Mouse (Mus musculus): ENCODE results near the gene Unc93a. TPM values are rescaled to one million over a fixed set of nuclear protein-coding genes. Genes with fewer than 3 reads are reported as not detected.
"Not testable (repeated sequence)": the region's sequence is repeated elsewhere in the genome, so short reads cannot be mapped to it uniquely, and the experiment has no call there.

Gene Unc93a
- polyA plus RNA-seq, 1 experiment from 2014 or later, result not detected

DNA sequence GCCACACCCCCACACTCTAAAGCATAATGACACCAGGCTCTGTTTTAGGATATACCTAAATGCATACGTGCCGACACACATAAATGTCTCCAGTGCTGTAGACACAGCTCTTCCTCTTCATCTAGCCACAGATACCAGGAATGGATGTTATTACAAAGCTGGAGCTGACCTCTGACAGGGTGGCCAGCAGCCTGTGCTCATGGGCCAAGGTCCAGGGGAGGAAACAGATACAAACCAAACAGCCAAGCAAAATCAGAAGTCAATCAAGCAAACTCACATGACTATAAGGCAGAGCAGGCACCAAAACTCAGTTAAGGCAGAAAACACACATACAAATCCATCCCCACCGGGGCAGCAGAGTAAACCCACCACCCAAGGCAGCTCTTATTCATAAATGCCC, 2.3 kb downstream of the Unc93a start:
- no CpG with 5 or more reads among the region's 3 CpGs for WGBS
- H3K27ac ChIP-seq; ATAC-seq (ENCODE audit: low FRiP score, low read depth): not testable (repeated sequence)

DNA sequence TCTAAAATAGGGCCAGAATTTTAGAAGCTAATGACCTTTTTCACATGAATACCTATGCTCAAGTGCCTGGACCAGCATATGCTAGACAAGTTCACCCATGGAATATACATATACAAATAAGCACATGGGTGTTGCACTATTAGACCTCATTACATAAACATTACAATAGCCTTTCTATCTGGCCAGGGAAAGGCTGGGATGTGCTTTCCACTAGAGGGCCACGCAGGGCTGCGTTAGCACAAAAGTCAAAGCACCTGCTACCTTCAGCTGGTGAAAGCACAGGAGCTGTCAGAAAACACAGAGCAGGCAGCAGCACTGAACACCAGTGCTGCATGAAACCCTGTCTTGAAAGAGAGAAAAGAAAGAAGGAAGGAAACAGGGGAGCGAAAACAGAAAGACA, 7.4 kb downstream of the Unc93a start:
- not testable (repeated sequence) for H3K27ac ChIP-seq

More for the DNA sequence above, 2.3 kb downstream of the Unc93a start:
- not testable (repeated sequence) for H3K9me3 ChIP-seq; H3K4me2 ChIP-seq (replicated peaks); H3K36me3 ChIP-seq; H3K4me1 ChIP-seq; H3K27me3 ChIP-seq (replicated peaks); H3K9ac ChIP-seq; H3K4me3 ChIP-seq

DNA sequence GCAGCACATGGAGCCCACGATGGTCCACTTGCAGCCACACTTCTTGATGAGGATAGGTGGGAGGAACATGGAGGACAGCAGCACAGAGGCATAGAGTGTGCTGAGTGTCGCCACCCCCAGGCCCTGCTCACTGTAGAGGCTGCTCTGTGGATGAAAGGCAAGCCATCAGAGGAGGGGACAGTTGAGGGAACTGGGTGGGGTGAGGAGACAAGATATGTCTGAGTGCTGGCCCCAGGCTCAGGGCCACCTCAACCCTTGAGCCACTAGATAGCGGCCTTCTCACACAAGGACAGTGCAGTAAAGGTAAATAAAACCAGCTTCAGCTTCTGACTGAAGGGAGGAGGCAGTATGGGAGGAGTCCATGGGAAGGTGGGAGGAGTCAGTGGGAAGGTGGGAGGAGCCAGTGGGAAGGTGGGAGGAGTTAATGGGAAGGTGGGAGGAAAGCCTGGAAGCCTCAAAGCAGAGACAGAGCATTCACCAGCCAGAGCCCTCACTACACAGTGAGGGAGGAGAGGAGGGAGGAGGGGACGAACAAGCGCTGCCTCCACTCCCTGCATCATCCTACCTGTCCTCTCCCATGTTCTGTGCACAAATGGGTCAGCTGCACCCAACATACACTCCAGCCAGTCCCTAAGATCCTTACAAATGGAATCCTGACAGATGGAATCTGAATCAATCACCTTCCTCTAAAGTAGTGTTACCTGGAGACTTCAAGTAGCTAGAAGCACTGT, 8.1 kb downstream of the Unc93a start:
- not testable (repeated sequence) for H3K36me3 ChIP-seq; H3K4me2 ChIP-seq (replicated peaks); H3K27ac ChIP-seq; H3K9ac ChIP-seq; H3K9me3 ChIP-seq; H3K4me1 ChIP-seq; H3K4me3 ChIP-seq; H3K27me3 ChIP-seq (replicated peaks)
- 67% methylated on average over 1 of the region's 5 CpGs for WGBS
- ATAC-seq (ENCODE audit: low FRiP score, low read depth), result peak; percentile 61; the same call in 1 of the 2 replicates

More for the DNA sequence above, 7.4 kb downstream of the Unc93a start:
- H3K9me3 ChIP-seq; H3K36me3 ChIP-seq; H3K4me2 ChIP-seq (replicated peaks); H3K4me3 ChIP-seq; H3K4me1 ChIP-seq; H3K9ac ChIP-seq; H3K27me3 ChIP-seq (replicated peaks): not testable (repeated sequence)
- 44% methylated on average over 2 of the region's 3 CpGs for WGBS
- 0 out of 2 replicates have a peak, but pooled peaks have one; percentile 15 for ATAC-seq (ENCODE audit: low FRiP score, low read depth)

DNA sequence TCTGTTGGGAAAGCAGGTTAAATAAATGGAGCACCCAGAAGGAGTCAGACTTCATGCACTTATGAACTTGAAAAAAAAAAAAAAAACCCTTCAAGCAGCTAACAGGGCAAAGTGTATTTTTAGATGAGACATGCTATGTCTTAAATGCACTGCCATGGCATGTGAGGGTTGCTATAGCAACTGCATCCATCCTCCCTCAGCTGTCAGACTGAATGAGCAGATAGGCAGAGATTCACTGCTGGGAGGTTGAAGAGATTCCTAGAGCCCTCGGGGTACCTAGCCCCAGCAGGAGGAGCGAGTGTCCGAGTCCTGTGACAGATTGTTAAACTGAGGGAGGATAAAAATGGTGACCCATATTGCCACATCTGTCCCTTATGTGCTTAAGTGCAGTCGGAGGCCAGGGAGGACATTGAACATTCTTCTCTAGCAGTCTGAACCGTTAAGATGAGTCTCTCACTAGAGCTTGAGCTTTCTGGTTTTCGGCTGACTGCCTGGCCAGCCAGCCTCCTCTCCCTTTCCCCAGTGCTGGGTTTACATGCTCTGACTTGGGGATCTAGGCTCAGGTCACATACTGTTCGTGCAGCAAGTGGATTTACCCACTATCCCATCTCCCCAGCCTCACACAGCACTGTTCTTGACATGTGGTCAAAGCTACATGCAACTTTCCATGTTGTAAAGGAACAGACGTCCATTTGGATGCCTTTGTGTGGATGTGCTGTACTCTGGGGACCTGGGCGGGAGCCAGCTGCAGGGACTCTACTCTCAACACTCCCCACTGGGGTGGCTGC, 18.9 kb downstream of the Unc93a start:
- ATAC-seq (ENCODE audit: low FRiP score, low read depth), result peak; percentile 63; the same call in 1 of the 2 replicates

DNA sequence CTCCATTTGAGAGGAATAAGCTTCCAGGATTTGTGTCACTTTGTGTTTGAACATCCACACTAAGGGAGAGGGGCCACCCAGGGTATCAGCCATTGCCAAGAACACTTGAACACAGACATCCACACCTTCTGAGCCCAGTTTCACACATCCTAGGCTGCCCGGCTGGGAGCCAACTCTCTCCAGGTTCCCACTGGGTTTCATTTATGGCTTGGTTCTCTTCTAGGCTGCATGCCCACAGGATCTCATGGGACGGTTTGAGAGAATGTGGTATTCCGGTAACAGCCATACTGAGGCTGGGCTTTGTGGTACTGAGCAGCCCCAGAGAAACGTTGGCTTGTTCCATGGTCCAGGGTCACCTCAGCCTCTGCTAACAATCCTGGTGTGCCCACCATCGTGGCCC, 25.0 kb downstream of the Unc93a start:
- not testable (repeated sequence) for H3K4me1 ChIP-seq; H3K9ac ChIP-seq; H3K27me3 ChIP-seq (replicated peaks); ATAC-seq (ENCODE audit: low FRiP score, low read depth); H3K9me3 ChIP-seq; H3K27ac ChIP-seq; H3K36me3 ChIP-seq; H3K4me3 ChIP-seq; H3K4me2 ChIP-seq (replicated peaks)
- WGBS, result 87% methylated on average over 5 of the region's 5 CpGs

More for the DNA sequence above, 18.9 kb downstream of the Unc93a start:
- H3K4me3 ChIP-seq; H3K9ac ChIP-seq; H3K27ac ChIP-seq; H3K4me1 ChIP-seq; H3K27me3 ChIP-seq (replicated peaks); H3K36me3 ChIP-seq; H3K9me3 ChIP-seq; H3K4me2 ChIP-seq (replicated peaks): not testable (repeated sequence)
- WGBS, result 61% methylated on average over 3 of the region's 9 CpGs

DNA sequence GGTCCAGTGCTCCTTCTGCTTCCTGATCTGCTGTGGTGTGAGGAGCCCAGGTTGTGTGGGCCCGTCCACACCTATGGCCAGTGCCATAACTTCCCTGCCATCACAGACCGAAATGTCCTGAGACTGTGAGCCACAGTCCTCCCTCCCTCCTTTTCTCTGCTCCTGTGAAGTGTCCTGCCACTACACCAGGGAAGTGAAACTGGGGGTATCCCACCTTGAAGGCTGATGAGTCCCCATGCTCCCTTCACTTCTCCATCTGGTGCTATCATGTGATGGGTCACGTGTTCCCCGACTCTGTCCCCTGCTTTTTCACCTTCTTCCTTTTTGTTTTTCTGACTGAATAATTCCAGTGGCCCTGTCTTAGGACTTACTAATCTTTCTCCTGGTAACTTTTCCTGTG, 38.6 kb downstream of the Unc93a start:
- not testable (repeated sequence) for ATAC-seq (ENCODE audit: low FRiP score, low read depth); H3K4me3 ChIP-seq; H3K27ac ChIP-seq; H3K4me1 ChIP-seq; H3K9ac ChIP-seq; H3K9me3 ChIP-seq; H3K36me3 ChIP-seq; H3K27me3 ChIP-seq (replicated peaks); H3K4me2 ChIP-seq (replicated peaks)
- WGBS, result 95% methylated on average over 3 of the region's 4 CpGs

DNA sequence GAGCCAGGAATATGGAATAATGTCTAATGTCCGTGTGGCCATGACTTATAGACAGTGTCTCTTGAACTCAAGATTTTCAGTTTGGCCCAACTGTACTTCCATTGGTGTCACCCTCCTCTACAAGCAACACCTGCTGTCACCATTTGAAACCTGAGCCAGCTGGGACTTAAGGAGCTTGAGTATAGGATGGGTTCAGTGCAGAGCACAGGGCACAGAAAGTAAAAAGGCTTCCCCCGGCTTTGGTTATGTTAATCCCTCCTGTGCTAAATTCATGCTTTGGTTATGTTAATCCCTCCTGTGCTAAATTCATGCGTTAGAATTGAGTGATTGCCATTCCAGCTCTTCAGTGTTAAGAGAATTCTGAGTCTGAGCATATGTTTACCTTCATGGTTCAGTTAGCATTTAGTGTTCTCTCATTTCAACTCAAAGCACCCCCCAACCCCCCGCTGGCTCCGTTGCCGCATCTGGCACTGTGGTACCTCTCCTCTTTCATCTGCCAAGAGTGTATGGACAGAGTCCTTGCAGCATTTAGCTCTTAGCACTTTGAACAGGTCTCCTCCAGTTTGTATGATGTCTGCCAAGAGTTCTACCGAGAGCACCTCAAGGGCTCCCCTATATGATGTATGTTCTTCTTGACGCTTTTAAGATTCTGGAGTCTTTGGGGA, 39.4 kb downstream of the Unc93a start:
- ATAC-seq (ENCODE audit: low FRiP score, low read depth); H3K9ac ChIP-seq: not testable (repeated sequence)
- WGBS, result 70% methylated on average over 5 of the region's 8 CpGs

DNA sequence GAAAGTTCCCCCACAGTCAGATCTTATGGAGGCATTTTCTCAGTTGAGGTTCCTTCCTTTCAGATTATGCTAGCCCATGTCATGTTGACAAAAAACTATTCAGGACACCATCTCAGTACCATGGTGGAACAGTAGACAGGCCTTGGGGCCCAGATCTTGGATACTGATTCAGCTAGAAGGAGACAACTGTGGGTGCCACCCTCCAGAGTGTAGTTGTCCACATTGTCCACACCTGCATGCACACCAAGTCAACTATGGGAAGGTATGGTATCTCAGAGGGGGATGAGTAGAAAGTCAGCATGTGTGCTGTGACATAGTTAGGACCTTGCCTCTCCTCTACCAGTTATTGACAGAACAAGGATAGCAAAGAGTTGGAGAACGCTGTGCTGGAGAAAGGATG, 40.1 kb downstream of the Unc93a start:
- not testable (repeated sequence) for H3K9ac ChIP-seq; H3K4me3 ChIP-seq; H3K4me1 ChIP-seq; H3K36me3 ChIP-seq; H3K9me3 ChIP-seq; H3K27me3 ChIP-seq (replicated peaks); H3K27ac ChIP-seq; H3K4me2 ChIP-seq (replicated peaks)
- WGBS, result 71% methylated on average over 1 of the region's 1 CpGs
- ATAC-seq (ENCODE audit: low FRiP score, low read depth), result 0 out of 2 replicates have a peak, but pooled peaks have one; percentile 25

More for the DNA sequence above, 39.4 kb downstream of the Unc93a start:
- H3K9me3 ChIP-seq; H3K4me3 ChIP-seq; H3K36me3 ChIP-seq; H3K27ac ChIP-seq; H3K4me2 ChIP-seq (replicated peaks); H3K4me1 ChIP-seq; H3K27me3 ChIP-seq (replicated peaks): not testable (repeated sequence)

DNA sequence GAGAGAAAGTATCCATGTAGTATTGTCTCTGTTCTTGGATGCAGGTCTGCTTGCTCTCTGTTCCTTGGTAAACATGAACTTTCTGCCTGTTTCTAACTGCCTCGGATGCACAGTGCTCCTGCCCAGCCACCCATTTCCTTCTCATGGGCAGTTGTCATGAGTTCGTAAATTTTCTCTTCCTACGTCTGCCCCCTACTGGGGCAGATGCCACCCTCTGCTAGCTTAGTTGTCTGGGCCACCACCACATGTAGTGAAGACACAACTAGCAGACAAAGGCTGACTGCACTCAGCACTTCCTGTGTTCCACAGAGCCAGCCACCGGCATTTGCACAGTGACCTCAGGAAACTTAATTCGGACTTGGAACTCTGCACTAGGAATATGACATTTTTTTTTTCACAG, 62.4 kb downstream of the Unc93a start:
- not testable (repeated sequence) for H3K27ac ChIP-seq; H3K27me3 ChIP-seq (replicated peaks); ATAC-seq (ENCODE audit: low FRiP score, low read depth); H3K4me2 ChIP-seq (replicated peaks); H3K4me1 ChIP-seq; H3K4me3 ChIP-seq; H3K36me3 ChIP-seq; H3K9me3 ChIP-seq; H3K9ac ChIP-seq
- WGBS, result 65% methylated on average over 5 of the region's 5 CpGs

DNA sequence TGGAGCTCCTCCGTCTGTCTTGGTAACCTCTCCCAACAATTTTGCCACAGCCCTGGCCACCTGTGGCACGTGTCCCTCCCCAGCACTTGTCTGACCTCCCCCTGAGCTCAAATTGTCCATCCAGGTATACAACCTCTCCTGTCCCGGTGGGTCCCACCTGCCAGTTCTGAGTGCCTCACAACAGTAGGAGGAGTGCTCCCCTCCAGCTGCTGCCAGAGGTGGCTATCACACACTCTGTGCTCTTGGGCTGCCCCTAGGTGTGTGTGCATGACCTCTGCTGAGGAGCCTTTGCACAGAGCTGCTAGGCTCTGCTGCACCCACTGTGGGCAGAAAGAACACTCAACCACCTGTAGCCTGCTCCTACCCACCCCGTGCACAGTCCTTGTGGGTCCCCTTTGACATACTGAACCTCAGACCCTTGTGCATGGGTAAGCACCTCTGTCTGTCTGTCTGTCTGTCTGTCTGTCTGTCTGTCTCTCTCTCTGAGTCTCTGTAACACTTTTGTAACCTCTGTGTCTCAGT, 63.7 kb downstream of the Unc93a start:
- not testable (repeated sequence) for H3K9ac ChIP-seq; H3K9me3 ChIP-seq; H3K36me3 ChIP-seq; ATAC-seq (ENCODE audit: low FRiP score, low read depth); H3K4me1 ChIP-seq; H3K27ac ChIP-seq; H3K4me2 ChIP-seq (replicated peaks); H3K4me3 ChIP-seq; H3K27me3 ChIP-seq (replicated peaks)
- 91% methylated on average over 1 of the region's 4 CpGs for WGBS

DNA sequence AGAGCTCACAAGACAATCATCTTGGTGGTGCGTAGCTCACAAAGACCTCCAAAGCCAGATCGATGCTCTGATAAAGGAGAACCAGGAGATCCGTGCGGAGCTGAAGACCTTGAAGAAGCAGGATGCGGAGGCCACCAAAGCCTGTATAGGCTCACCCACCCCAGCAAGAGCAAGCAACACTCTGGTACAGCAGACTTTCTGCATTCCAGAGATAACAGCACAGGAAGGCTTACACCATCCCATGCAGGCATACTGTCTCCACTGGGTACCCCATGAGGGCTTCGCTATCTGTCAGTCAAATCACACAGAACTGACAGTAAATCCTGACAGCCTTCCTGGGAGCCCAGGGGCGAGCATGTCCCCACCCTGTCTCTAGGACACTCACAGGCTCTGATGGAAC, 68.7 kb downstream of the Unc93a start:
- H3K4me3 ChIP-seq; H3K36me3 ChIP-seq; H3K9me3 ChIP-seq; H3K27me3 ChIP-seq (replicated peaks); H3K4me1 ChIP-seq; H3K4me2 ChIP-seq (replicated peaks); H3K9ac ChIP-seq; H3K27ac ChIP-seq; ATAC-seq (ENCODE audit: low FRiP score, low read depth): not testable (repeated sequence)
- 90% methylated on average over 7 of the region's 7 CpGs for WGBS

DNA sequence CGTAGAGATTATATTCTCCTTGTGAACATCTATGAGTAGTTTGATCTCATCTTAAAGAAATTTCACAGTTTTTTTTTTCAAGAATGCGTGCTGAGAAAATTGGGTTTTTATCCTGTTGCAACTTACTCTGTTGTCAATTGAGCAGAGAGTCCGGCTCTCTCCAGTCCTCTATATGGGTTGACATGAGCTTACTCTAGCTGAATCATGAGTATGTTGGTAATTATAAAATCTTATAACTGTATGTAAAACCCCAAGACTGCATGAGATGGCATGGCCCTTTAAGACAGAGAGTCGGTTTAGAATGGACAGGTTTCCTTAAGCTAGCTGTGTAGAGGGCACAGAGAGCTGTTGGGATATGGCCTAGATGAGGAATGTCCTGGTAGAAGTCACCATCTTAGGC, 70.8 kb downstream of the Unc93a start, which contains the start of gene Tcp10b:
Gene Tcp10b, plus strand, starts transcription at position 301 of the 400 bp plus-strand sequence.
- H3K9ac ChIP-seq; H3K9me3 ChIP-seq; ATAC-seq (ENCODE audit: low FRiP score, low read depth); H3K4me3 ChIP-seq; H3K36me3 ChIP-seq; H3K4me2 ChIP-seq (replicated peaks); H3K4me1 ChIP-seq; H3K27ac ChIP-seq; H3K27me3 ChIP-seq (replicated peaks): not testable (repeated sequence)
- WGBS, result 93% methylated on average over 4 of the region's 4 CpGs
